Mouse (Mus musculus): ENCODE measurements around the gene Mrpl44. TPM values are rescaled to one million over a fixed set of nuclear protein-coding genes. Genes with fewer than 3 reads are reported as not detected.

Gene Mrpl44
- total and polyA plus RNA-seq, 3 experiments: 34.1 to 74.1 (median 53.1) TPM

DNA sequence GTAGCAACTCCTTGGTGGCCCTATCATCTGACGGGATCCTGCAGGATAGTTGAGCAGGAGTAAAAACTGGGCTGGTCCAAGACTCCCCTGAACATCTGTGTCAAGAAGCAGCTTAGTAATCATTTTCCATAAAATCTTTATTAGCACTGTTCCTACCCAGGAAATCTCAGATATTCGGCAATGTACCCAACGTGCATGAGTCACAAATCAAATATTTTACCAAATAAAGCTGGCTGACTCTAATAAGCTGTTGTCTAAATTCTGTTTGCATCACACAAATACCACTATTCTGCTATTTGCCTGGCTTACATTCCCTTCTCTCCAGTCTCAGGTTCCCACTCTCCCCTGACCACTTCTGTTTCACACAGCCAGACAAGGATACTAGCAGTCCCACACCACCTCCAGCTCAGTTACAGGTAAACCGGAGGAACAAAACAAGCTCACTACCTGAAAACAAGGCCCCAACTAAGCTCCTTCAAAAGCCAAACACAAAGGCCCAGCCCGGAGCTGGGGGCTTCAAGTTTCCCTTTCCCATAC is 16.3 kb upstream of the Mrpl44 start:
- H3K4me3 ChIP-seq (ENCODE audit: low read depth, low read length): no peak overlapping the region
- no peak for DNase-seq (ENCODE audit: low spot score)

DNA sequence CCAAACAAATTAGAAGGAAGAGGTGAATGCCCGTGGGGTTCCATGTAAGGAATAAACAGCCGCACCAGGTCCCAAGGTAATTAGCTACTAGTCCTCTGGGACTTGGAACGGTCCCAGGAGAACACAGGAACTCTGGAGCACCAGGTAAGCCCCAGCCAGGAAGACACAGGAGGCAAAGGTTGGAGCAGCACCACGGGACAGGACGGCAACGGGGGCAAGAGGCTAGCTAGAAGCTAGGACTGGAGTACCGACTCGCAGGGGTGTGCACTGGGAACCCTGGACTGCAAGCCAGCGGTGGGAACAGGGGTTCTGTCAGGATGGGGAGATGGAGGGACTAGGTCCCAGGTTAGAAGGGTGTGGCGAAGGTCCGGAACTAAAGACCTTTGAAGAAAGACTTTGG is 15.2 kb upstream of the Mrpl44 start:
- ATAC-seq (ENCODE audit: extremely low read depth, insufficient number of reproducible peaks, low FRiP score, poor library complexity, severe bottlenecking) (no peak), DNase-seq (ENCODE audit: low spot score) (no peak)
- Histone ChIP-seq H3K9me3 (replicated peaks) (no peaks in the 10 kb centered on the region), H3K4me3 (ENCODE audit: low read depth, low read length) (peak overlapping the region; percentile 95), H3K36me3 (replicated peaks) (peaks cover 20% of the 10 kb centered on the region), H3K27me3 (ENCODE audit: insufficient read depth, low read length) (no peaks in the 10 kb centered on the region; the same call in 1 of the 2 replicates), H3K4me1 (ENCODE audit: insufficient read depth, low read depth, low read length) (peaks cover 58% of the 10 kb centered on the region)
- no peak for TF ChIP-seq POLR2AphosphoS5 (IDR thresholded peaks at IDR 0.05; ENCODE audit: insufficient replicate concordance, low read depth, low read length)
- no peak for TF ChIP-seq GATA2 (IDR thresholded peaks at IDR 0.05; ENCODE audit: borderline replicate concordance, low read depth, low read length)
- TF ChIP-seq GATA1 (IDR thresholded peaks at IDR 0.05; ENCODE audit: borderline replicate concordance, low read length): no peak
- TF ChIP-seq TAL1 (conservative IDR thresholded peaks at IDR 0.05; ENCODE audit: low read depth, low read length): no peak
- TF ChIP-seq CTCF (IDR thresholded peaks at IDR 0.05; ENCODE audit: low read depth, low read length): no peak

More for the DNA sequence above, 16.3 kb upstream of the Mrpl44 start:
- Histone ChIP-seq H3K36me3 (replicated peaks) (peaks cover 23% of the 10 kb centered on the region), H3K27me3 (ENCODE audit: insufficient read depth, low read length) (no peaks in the 10 kb centered on the region), H3K4me1 (ENCODE audit: insufficient read depth, low read depth, low read length) (peaks cover 47% of the 10 kb centered on the region), H3K9me3 (replicated peaks) (no peaks in the 10 kb centered on the region)
- ATAC-seq (ENCODE audit: extremely low read depth, insufficient number of reproducible peaks, low FRiP score, poor library complexity, severe bottlenecking): no peak
- TF ChIP-seq TAL1 (conservative IDR thresholded peaks at IDR 0.05; ENCODE audit: low read depth, low read length) (no peak), GATA1 (IDR thresholded peaks at IDR 0.05; ENCODE audit: borderline replicate concordance, low read length) (no peak), CTCF (IDR thresholded peaks at IDR 0.05; ENCODE audit: low read depth, low read length) (no peak)

DNA sequence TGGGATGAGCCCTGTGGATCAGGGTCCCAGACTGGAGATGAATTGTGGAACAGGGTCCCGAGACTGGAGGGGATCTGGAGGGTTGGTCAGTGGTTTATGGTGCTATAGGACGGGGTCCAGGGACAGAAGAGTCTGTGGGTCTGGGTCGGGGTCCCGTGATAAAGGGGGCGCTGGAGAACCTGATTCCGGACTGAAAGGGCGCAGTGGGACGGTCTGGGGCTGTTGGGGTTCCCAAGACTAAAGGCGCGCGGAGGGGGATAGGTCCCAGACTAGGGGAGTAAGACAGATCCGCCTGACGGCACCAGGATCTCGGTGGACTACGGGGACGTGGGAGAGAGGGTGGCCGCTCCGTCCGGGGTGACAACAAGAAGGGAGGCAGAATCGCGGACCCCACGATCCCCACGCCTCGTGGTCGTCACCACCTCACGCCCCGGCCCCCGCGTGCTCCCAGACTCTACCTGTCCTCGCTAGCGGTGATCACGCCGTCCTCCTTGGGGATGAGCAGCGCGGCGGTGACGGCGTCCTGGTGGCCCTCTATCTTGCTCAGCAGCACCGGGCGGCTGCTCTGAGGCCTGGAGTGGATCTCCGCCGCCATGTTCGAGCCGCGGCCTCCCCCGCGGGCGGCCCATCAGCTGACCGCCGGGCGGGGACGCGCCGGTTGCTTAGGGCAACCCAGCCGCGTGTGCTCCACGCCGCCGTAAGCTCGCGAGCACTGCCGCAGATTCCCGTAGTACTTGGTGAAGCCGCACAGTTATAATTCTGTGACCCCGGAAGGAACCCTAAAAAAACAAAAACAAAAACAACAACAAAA is 14.5 kb upstream of the Mrpl44 start:
- Histone ChIP-seq H3K27me3 (ENCODE audit: insufficient read depth, low read length) (no peaks in the 10 kb centered on the region; the same call in 1 of the 2 replicates), H3K4me1 (ENCODE audit: insufficient read depth, low read depth, low read length) (peaks cover 62% of the 10 kb centered on the region), H3K36me3 (replicated peaks) (peaks cover 16% of the 10 kb centered on the region), H3K9me3 (replicated peaks) (no peaks in the 10 kb centered on the region), H3K4me3 (ENCODE audit: low read depth, low read length) (peak overlapping the region; percentile 95)
- TF ChIP-seq GATA2 (IDR thresholded peaks at IDR 0.05; ENCODE audit: borderline replicate concordance, low read depth, low read length) (no peak), CTCF (IDR thresholded peaks at IDR 0.05; ENCODE audit: low read depth, low read length) (no peak)
- peak; percentile 86 for ATAC-seq (ENCODE audit: extremely low read depth, insufficient number of reproducible peaks, low FRiP score, poor library complexity, severe bottlenecking)
- peak; percentile 97 for DNase-seq (ENCODE audit: low spot score)

DNA sequence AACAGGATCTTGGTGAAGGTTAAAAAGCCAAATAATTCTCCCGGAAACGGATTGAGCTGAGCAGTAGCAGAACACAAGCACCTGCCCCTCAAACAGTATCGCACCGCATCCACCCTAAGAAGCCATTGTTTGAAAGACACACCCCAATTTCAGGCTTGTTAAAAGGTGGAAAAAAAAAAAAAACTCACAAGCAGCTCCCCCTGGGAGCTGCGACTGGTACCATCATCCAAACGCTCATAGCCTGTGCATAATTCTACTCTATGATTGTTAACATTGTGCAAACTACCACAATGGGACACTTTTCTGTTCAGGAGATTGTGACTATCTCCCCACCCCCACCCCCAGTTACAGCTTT is 13.9 kb upstream of the Mrpl44 start:
- no peak for TF ChIP-seq CTCF (IDR thresholded peaks at IDR 0.05; ENCODE audit: low read depth, low read length)
- TF ChIP-seq POLR2AphosphoS5 (IDR thresholded peaks at IDR 0.05; ENCODE audit: insufficient replicate concordance, low read depth, low read length): no peak
- TF ChIP-seq GATA1 (IDR thresholded peaks at IDR 0.05; ENCODE audit: borderline replicate concordance, low read length): no peak
- peaks cover 11% of the 10 kb centered on the region for H3K36me3 ChIP-seq (replicated peaks)
- H3K4me3 ChIP-seq (ENCODE audit: low read depth, low read length): peak overlapping the region; percentile 95
- no peaks in the 10 kb centered on the region; the same call in 1 of the 2 replicates for H3K27me3 ChIP-seq (ENCODE audit: insufficient read depth, low read length)
- no peaks in the 10 kb centered on the region for H3K9me3 ChIP-seq (replicated peaks)
- ATAC-seq (ENCODE audit: extremely low read depth, insufficient number of reproducible peaks, low FRiP score, poor library complexity, severe bottlenecking): peak; percentile 6
- peaks cover 62% of the 10 kb centered on the region for H3K4me1 ChIP-seq (ENCODE audit: insufficient read depth, low read depth, low read length)
- DNase-seq (ENCODE audit: low spot score): peak; percentile 34

DNA sequence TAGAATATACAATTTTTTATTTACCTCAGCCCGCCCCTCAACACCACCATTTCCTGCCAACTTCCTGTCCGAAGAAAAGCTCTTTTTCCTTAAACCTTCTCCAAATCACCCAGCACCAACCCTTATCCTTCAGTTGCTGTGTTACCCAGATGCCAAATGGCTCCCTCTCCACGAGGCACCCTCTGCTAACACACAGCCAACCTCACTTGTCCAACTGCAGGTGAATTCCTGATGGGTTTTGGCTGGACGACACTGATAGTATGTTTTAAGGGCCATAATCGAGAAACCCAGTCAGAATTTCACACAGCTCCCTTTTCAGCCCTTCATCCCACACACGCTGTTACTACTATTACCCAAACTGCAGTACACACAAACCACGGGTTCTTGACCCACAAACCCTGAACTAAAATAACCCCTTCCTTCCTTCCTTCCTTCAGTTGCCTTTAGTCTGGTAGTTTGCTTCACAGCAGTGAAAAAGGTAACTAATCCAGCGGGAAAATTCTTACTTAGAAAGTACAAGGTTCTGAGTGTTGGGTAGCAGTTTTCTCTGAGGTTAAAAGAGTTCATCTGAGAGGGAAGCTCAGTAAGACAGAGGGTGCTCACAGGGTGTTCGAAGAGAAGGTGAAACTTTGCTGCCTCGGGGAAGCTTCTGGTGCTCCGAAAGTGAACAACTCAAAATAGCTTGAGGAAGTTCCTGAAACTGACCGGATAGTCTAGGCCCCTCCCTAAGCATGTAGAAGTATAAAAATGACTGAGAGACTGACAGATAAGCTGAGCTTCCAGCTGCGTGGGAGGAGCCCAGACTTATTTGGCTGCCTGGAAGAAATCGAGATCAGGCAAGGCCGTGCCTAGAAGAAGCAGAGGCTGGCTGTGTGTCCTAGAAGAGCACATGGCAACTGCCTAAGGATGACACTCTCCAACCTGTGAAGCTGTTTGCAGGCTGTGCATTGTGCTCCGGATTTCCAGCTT is 13.3 kb upstream of the Mrpl44 start:
- Histone ChIP-seq H3K4me1 (ENCODE audit: insufficient read depth, low read depth, low read length) (peaks cover 62% of the 10 kb centered on the region), H3K36me3 (replicated peaks) (peaks cover 6% of the 10 kb centered on the region), H3K9me3 (replicated peaks) (no peaks in the 10 kb centered on the region), H3K4me3 (ENCODE audit: low read depth, low read length) (peak overlapping the region; percentile 95), H3K27me3 (ENCODE audit: insufficient read depth, low read length) (no peaks in the 10 kb centered on the region; the same call in 1 of the 2 replicates)
- TF ChIP-seq GATA2 (IDR thresholded peaks at IDR 0.05; ENCODE audit: borderline replicate concordance, low read depth, low read length) (no peak), CTCF (IDR thresholded peaks at IDR 0.05; ENCODE audit: low read depth, low read length) (no peak), POLR2AphosphoS5 (IDR thresholded peaks at IDR 0.05; ENCODE audit: insufficient replicate concordance, low read depth, low read length) (no peak), GATA1 (IDR thresholded peaks at IDR 0.05; ENCODE audit: borderline replicate concordance, low read length) (no peak), TAL1 (conservative IDR thresholded peaks at IDR 0.05; ENCODE audit: low read depth, low read length) (no peak)
- ATAC-seq (ENCODE audit: extremely low read depth, insufficient number of reproducible peaks, low FRiP score, poor library complexity, severe bottlenecking): peak; percentile 36; the same call in 1 of the 2 replicates
- DNase-seq (ENCODE audit: low spot score): no peak

DNA sequence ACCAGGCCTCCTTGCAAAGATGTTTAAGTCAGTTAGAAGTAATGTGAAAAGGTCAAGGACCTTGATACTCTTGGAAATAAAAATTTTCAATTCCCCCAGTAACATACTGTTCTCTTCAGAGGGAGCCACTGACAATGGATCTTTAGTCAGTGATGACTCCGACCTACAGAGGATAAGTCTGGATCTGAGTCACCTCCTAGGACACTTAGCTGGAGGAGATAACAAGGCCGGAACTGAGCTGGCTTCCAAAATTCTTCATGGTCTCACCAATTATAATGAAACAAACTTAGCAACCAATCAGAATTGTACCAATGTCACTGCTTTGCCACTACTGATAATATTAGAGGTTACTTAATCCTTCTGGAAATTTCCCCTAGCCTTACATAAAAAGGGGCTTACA is 11.8 kb upstream of the Mrpl44 start:
- Histone ChIP-seq H3K9me3 (replicated peaks) (no peaks in the 10 kb centered on the region), H3K27me3 (ENCODE audit: insufficient read depth, low read length) (no peaks in the 10 kb centered on the region; the same call in 1 of the 2 replicates), H3K4me3 (ENCODE audit: low read depth, low read length) (no peak overlapping the region), H3K36me3 (replicated peaks) (peaks cover under 1% of the 10 kb centered on the region), H3K4me1 (ENCODE audit: insufficient read depth, low read depth, low read length) (peaks cover 69% of the 10 kb centered on the region)
- no peak for DNase-seq (ENCODE audit: low spot score)
- no peak for ATAC-seq (ENCODE audit: extremely low read depth, insufficient number of reproducible peaks, low FRiP score, poor library complexity, severe bottlenecking)
- TF ChIP-seq CTCF (IDR thresholded peaks at IDR 0.05; ENCODE audit: low read depth, low read length) (no peak), TAL1 (conservative IDR thresholded peaks at IDR 0.05; ENCODE audit: low read depth, low read length) (no peak), GATA2 (IDR thresholded peaks at IDR 0.05; ENCODE audit: borderline replicate concordance, low read depth, low read length) (no peak), GATA1 (IDR thresholded peaks at IDR 0.05; ENCODE audit: borderline replicate concordance, low read length) (no peak), POLR2AphosphoS5 (IDR thresholded peaks at IDR 0.05; ENCODE audit: insufficient replicate concordance, low read depth, low read length) (no peak)

Measured in G1E (cell line).